Comparison of ENCODE assay signal across 9 mouse cellular contexts in the genomic region with DNA sequence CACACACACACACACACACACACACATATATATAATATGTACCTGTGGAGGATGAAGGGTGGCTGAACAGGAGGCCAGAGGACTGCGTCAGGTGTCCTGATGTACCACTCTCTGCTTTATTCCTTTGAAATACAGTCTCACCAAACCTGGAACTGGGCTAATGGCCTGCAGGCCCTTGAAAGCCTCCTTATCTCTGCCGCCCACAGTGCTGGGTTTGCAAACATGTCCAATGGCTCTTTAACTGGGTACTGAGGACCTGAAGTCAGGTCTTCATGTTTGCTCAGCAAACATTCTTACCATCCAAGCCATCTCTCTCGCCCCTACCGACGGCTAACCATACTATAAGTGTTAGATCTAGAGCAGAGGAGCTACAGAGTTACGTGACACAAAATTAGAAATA. TPM values are rescaled to one million over a fixed set of nuclear protein-coding genes. Genes with fewer than 3 reads are reported as not detected.
DNase-seq lines count a peak whose midpoint lies in the region; ATAC-seq and TF ChIP-seq lines count a peak whose summit lies in the region.
"Had no signal": no experiment of that assay in that cellular context is flagged by ENCODE, and none has a peak within 500 bp of the region (broad histone marks: within the 10 kb centered on the region; RNA-seq: fewer than 3 reads in every experiment).

No protein-coding gene starts in this region.

- TF ChIP-seq CTCF in kidney, postnatal 0 days (IDR thresholded peaks at IDR 0.05; ENCODE audit: low read depth): no peak
- TF ChIP-seq CTCF in intestine, postnatal 0 days (IDR thresholded peaks at IDR 0.05; ENCODE audit: low read depth): no peak
- TF ChIP-seq CTCF in small intestine, adult 2 months (IDR thresholded peaks at IDR 0.05; ENCODE audit: extremely low read depth, insufficient read length, insufficient replicate concordance, low read depth, low read length): no peak

- H3K9ac ChIP-seq in kidney, postnatal 0 days (ENCODE audit: low read depth, low read length): no peak overlapping the region
- no peak overlapping the region for H3K9ac ChIP-seq in intestine, postnatal 0 days (ENCODE audit: low read depth, low read length)

- H3K4me3 ChIP-seq in kidney, postnatal 0 days (replicated peaks; ENCODE audit: low read depth, low read length): no peak overlapping the region
- H3K4me3 ChIP-seq in intestine, postnatal 0 days (ENCODE audit: low read depth, low read length): no peak overlapping the region
- H3K4me3 ChIP-seq in small intestine, adult 2 months (ENCODE audit: low read depth, low read length): no peak overlapping the region

- no peak for ATAC-seq in kidney, postnatal 0 days (replicated peaks; ENCODE audit: low FRiP score, low read depth)
- ATAC-seq in intestine, postnatal 0 days: no peak

- peak overlapping the region; percentile 65; the same call in 1 of the 2 replicates for H3K4me2 ChIP-seq in kidney, postnatal 0 days (ENCODE audit: low read length)
- peak overlapping the region; percentile 61; the same call in 1 of the 2 replicates for H3K4me2 ChIP-seq in intestine, postnatal 0 days (replicated peaks; ENCODE audit: low read depth)

- peak overlapping the region; percentile 75 for H3K27ac ChIP-seq in kidney, postnatal 0 days
- peak overlapping the region; percentile 86 for H3K27ac ChIP-seq in intestine, postnatal 0 days (ENCODE audit: low read depth, low read length)
- H3K27ac ChIP-seq in small intestine, adult 2 months (ENCODE audit: insufficient read depth, low read depth, low read length): peak overlapping the region; percentile 80
- H3K27ac ChIP-seq: forebrain, embryonic 12.5 days had no signal

- no peak for TF ChIP-seq POLR2A in small intestine, adult 2 months (IDR thresholded peaks at IDR 0.05; ENCODE audit: low read depth, low read length)

- whole genome bisulfite sequencing in kidney, postnatal 0 days: 83% methylated on average over 6 of the region's 6 CpGs
- WGBS in intestine, postnatal 0 days: 66% methylated on average over 6 of the region's 6 CpGs
- WGBS in small intestine, adult 2 months: 66% methylated on average over 6 of the region's 6 CpGs

- no peaks in the 10 kb centered on the region for H3K27me3 ChIP-seq in kidney, postnatal 0 days (ENCODE audit: insufficient read depth, low read length)
- no peaks in the 10 kb centered on the region for H3K27me3 ChIP-seq in intestine, postnatal 0 days (replicated peaks; ENCODE audit: control insufficient read depth, insufficient read depth, low read length)
- no peaks in the 10 kb centered on the region for H3K27me3 ChIP-seq in small intestine, adult 2 months (ENCODE audit: control insufficient read depth, insufficient read depth, low read length)

- H3K36me3 ChIP-seq in kidney, postnatal 0 days (ENCODE audit: insufficient read depth, low read length): no peaks in the 10 kb centered on the region
- no peaks in the 10 kb centered on the region for H3K36me3 ChIP-seq in intestine, postnatal 0 days (ENCODE audit: control insufficient read depth, insufficient read depth)
- H3K36me3 ChIP-seq in small intestine, adult 2 months (ENCODE audit: control insufficient read depth, insufficient read depth, low read length): no peaks in the 10 kb centered on the region
- H3K36me3 ChIP-seq: forebrain, embryonic 12.5 days had no signal

- peaks cover 12% of the 10 kb centered on the region for H3K4me1 ChIP-seq in kidney, postnatal 0 days (replicated peaks; ENCODE audit: insufficient read depth, low read length)
- no peaks in the 10 kb centered on the region for H3K4me1 ChIP-seq in intestine, postnatal 0 days (replicated peaks; ENCODE audit: control insufficient read depth, insufficient read depth, low read length)
- H3K4me1 ChIP-seq in small intestine, adult 2 months (ENCODE audit: control insufficient read depth, insufficient read depth, insufficient read length, low read length): peaks cover 20% of the 10 kb centered on the region

- DNase-seq in adrenal gland, postnatal 14 days: peak; percentile 10
- DNase-seq in adrenal gland, postnatal 25 days: no peak
- DNase-seq in kidney, postnatal 0 days (ENCODE audit: low spot score): no peak
- DNase-seq in kidney, adult 11 months: no peak
- DNase-seq in frontal cortex, postnatal 36 days (ENCODE audit: low spot score in 2 of 2): no peak
- DNase-seq in right cerebral cortex, postnatal 14 days: no peak

- H3K9me3 ChIP-seq in kidney, postnatal 0 days (replicated peaks; ENCODE audit: low read length): no peaks in the 10 kb centered on the region
- H3K9me3 ChIP-seq in intestine, postnatal 0 days (ENCODE audit: control insufficient read depth): no peaks in the 10 kb centered on the region
- H3K9me3 ChIP-seq: forebrain, embryonic 12.5 days had no signal

RNA-seq across cellular contexts. Expression of a gene that starts 17.9 kb away (rescaled TPM):
- 60.2 and 61.5 TPM in 2 replicates for total RNA-seq in adrenal gland, postnatal 14 days (2021)
- 63.3 and 73.0 TPM in 2 replicates for total RNA-seq in adrenal gland, postnatal 25 days (2021)
- polyA plus RNA-seq in kidney, postnatal 0 days (2015; fragmentation: Nextera tagmentation; extraction: Ambion mirVana): 19.8 and 19.9 TPM in 2 replicates
- polyA plus RNA-seq in intestine, postnatal 0 days (2015; fragmentation: Nextera tagmentation; extraction: Ambion mirVana): 19.6 and 22.5 TPM in 2 replicates
- 14.4 and 27.4 TPM in 2 replicates for polyA plus RNA-seq in small intestine, adult 2 months (2012; rRNA removed)

RNA-seq across cellular contexts. Expression of a gene that starts 34.8 kb away (rescaled TPM):
- 23.7 and 27.2 TPM in 2 replicates for total RNA-seq in adrenal gland, postnatal 14 days (2021)
- total RNA-seq in adrenal gland, postnatal 25 days (2021): 25.7 and 30.4 TPM in 2 replicates
- polyA plus RNA-seq in kidney, postnatal 0 days (2015; fragmentation: Nextera tagmentation; extraction: Ambion mirVana): 31.1 and 33.7 TPM in 2 replicates
- polyA plus RNA-seq in intestine, postnatal 0 days (2015; fragmentation: Nextera tagmentation; extraction: Ambion mirVana): 22.0 and 22.5 TPM in 2 replicates
- 30.4 and 31.0 TPM in 2 replicates for polyA plus RNA-seq in small intestine, adult 2 months (2012; rRNA removed)
